Mouse (Mus musculus) gastrocnemius, postnatal 25 days (tissue): ENCODE results near the gene Slc4a4. TPM values are rescaled to one million over a fixed set of nuclear protein-coding genes. Genes with fewer than 3 reads are reported as not detected.

Experiments used
- total RNA-seq, 2 experiments: library from RNA; stranded (reverse); gene quantifications; 1 replicate in 1 of 2; 2 replicates in 1 of 2; pipeline ENCODE4 v1.2.3; 2021

Slc4a4 gene
- total RNA-seq, 2 experiments from 2014 or later = 9.7 to 12.3 TPM

Other genes with a start within 250 kb of the Slc4a4 start
- gene Grsf1, start 210.6 kb upstream of the Slc4a4 start, total RNA-seq = 100 to 1,000 TPM; 129 to 140 TPM
- 10 to 100 TPM; 24.5 to 26.3 TPM for gene Mob1b, start 166.0 kb upstream of the Slc4a4 start, total RNA-seq
- 1 to 10 TPM; 1.4 to 2.1 TPM for gene Dck, start 121.8 kb upstream of the Slc4a4 start, total RNA-seq